Mouse (Mus musculus) neural tube, embryonic 12.5 days (tissue): Measurements from ENCODE around the gene Mus81. TPM values are rescaled to one million over a fixed set of nuclear protein-coding genes. Genes with fewer than 3 reads are reported as not detected.

Experiments used
- ATAC-seq: fragments of 200-750 bp; cut with Nextera tagmentation; 2 replicates; pipeline ENCODE4 v1.8.0; 2017; ENCODE audit warnings: low read depth, mild to moderate bottlenecking, moderate TSS enrichment, moderate library complexity; ENCODE audit not compliant: low FRiP score
- H3K27ac ChIP-seq: fragments of 300-500 bp; sonication (generic); 2 replicates; pipeline ENCODE4 v1.5.1; 2016
- H3K27me3 ChIP-seq: fragments of 300-500 bp; sonication (generic); replicated peaks from 2 replicates; pipeline ENCODE4 v1.6.1; 2016; ENCODE audit warnings: mild to moderate bottlenecking
- H3K36me3 ChIP-seq: fragments of 300-500 bp; sonication (generic); 2 replicates; pipeline ENCODE4 v1.6.1; 2016; ENCODE audit warnings: mild to moderate bottlenecking
- H3K4me1 ChIP-seq: fragments of 300-500 bp; sonication (generic); 2 replicates; pipeline ENCODE4 v1.6.1; 2016
- H3K4me2 ChIP-seq: fragments of 300-500 bp; sonication (generic); replicated peaks from 2 replicates; pipeline ENCODE4 v1.6.1; 2016; ENCODE audit warnings: mild to moderate bottlenecking
- H3K4me3 ChIP-seq: fragments of 300-500 bp; sonication (generic); 2 replicates; pipeline ENCODE4 v1.5.1; 2016
- H3K9ac ChIP-seq: fragments of 300-500 bp; sonication (generic); 2 replicates; pipeline ENCODE4 v1.6.1; 2016; ENCODE audit warnings: mild to moderate bottlenecking
- H3K9me3 ChIP-seq: fragments of 300-500 bp; sonication (generic); 2 replicates; pipeline ENCODE4 v1.6.1; 2016; ENCODE audit warnings: mild to moderate bottlenecking
- WGBS: fragments of 180-500 bp; shearing (Covaris S2); methylation state at CpG from one replicate; pipeline ENCODE4 v1.1.7; 2016; 5-methylcytosine and 5-hydroxymethylcytosine counted together
- polyA plus RNA-seq: library from polyadenylated mRNA; unstranded; fragments of >200 nt; fragmentation: Nextera tagmentation; extraction: Ambion mirVana; gene quantifications from 2 replicates; pipeline ENCODE4 v1.2.1, GENCODE M21; 2016

The Mus81 gene
- polyA plus RNA-seq, 1 experiment from 2014 or later: 44.6 TPM

DNA sequence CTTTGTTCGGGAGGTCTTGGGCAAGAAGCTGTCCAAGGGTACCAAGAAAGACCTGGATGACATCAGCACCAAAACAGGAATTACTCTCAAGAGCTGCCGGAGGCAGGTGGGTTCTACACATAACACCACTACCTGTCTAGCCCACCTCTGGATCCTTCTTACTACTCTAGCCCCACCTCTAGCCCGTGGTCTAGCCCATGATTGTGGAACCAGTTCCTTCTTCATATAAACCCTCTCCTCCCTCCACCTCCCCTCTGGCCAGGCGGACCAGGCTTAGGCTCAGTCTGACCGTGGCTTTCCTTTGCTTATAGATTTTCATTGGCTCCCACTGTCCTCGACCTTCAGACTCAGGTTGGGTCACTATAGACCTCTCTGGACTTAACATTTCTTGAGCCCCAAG lies 26.8 kb downstream of the Mus81 start:
- peak overlapping the region; percentile 94 for H3K4me2 ChIP-seq
- peak overlapping the region; percentile 73 for H3K4me3 ChIP-seq
- no peaks in the 10 kb centered on the region for H3K9me3 ChIP-seq
- peak overlapping the region; percentile 78; the same call in 1 of the 2 replicates for H3K9ac ChIP-seq
- H3K27me3 ChIP-seq: no peaks in the 10 kb centered on the region; the same call in 1 of the 2 replicates
- peaks cover 28% of the 10 kb centered on the region for H3K36me3 ChIP-seq
- H3K27ac ChIP-seq: no peak overlapping the region
- H3K4me1 ChIP-seq: peaks cover 27% of the 10 kb centered on the region
- no peak for ATAC-seq
- WGBS: 89% methylated on average over 6 of the region's 6 CpGs

- under 1% methylated on average over 32 of the region's 32 CpGs for WGBS
- H3K4me1 ChIP-seq: peaks cover 37% of the 10 kb centered on the region
- peak; percentile 54; the same call in 1 of the 2 replicates for ATAC-seq
Observed at GRCm38 (mm10) chr19:5460465-5460911, 27.7 kb downstream of the Mus81 start, which contains the start of gene Fibp. TSS of gene Fibp (plus strand) at chr19:5460615.

GRCm38 (mm10) chr19:5459896-5460295 lies 28.3 kb downstream of the Mus81 start:
- H3K36me3 ChIP-seq: peaks cover 13% of the 10 kb centered on the region
- no peak overlapping the region for H3K27ac ChIP-seq
- peak overlapping the region; percentile 73 for H3K4me3 ChIP-seq
- ATAC-seq: no peak
- peaks cover 43% of the 10 kb centered on the region for H3K4me1 ChIP-seq
- WGBS: 22% methylated on average over 3 of the region's 3 CpGs
- H3K9ac ChIP-seq: peak overlapping the region; percentile 78
- H3K9me3 ChIP-seq: no peaks in the 10 kb centered on the region
- H3K27me3 ChIP-seq: no peaks in the 10 kb centered on the region; the same call in 1 of the 2 replicates
- peak overlapping the region; percentile 94 for H3K4me2 ChIP-seq

More at GRCm38 (mm10) chr19:5460465-5460911, 27.7 kb downstream of the Mus81 start, which contains the start of gene Fibp:
- Histone ChIP-seq H3K4me2 (peak within 1 kb of the TSS; percentile 94), H3K9me3 (no peaks in the 10 kb centered on the region), H3K4me3 (peak within 1 kb of the TSS; percentile 73), H3K9ac (peak within 1 kb of the TSS; percentile 78), H3K27me3 (no peaks in the 10 kb centered on the region; the same call in 1 of the 2 replicates), H3K27ac (no peak within 1 kb of the TSS), H3K36me3 (peaks cover 19% of the 10 kb centered on the region)

- Histone ChIP-seq H3K36me3 (peaks cover 19% of the 10 kb centered on the region), H3K9ac (no peak overlapping the region), H3K4me2 (no peak overlapping the region), H3K27me3 (no peaks in the 10 kb centered on the region; the same call in 1 of the 2 replicates), H3K9me3 (no peaks in the 10 kb centered on the region), H3K4me1 (peaks cover 42% of the 10 kb centered on the region), H3K4me3 (no peak overlapping the region), H3K27ac (no peak overlapping the region)
- no peak for ATAC-seq
- 71% methylated on average over 7 of the region's 7 CpGs for WGBS
Observed at GRCm38 (mm10) chr19:5459019-5459418, 29.2 kb downstream of the Mus81 start.

DNA sequence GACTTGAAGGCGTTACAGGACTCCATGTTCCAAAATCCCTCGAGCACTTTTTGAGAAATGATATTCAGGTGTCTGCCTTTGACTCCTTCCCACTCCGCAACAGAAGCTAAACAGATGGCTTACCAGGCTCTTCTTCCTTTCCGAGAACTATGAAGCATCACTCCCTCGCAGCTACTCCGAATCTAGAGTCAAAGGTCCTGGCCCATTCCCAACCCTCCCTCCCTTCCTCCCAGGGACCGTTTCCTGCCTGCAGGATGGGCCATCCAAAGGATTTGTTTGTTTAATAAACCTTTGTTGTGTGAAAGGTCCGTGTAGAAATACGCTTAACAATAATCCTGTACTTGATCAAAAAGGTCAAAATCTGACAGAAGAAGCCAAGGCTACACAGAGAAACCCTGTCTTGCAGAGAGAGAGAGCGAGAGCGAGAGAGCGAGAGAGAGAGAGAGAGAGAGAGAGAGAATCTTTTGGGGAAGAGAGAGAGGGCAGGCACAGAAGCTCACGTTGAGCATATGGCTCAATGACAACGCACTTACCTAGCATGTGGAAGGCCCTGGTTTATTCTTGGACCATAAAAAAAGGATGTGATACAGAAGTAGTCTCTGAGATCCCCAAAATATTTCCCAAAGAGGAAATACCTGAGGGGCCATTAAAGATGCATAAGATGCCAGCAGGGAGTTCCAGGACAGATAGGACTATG lies 30.3 kb downstream of the Mus81 start, which contains the start of gene Ccdc85b:
Ccdc85b (minus strand) TSS at position 149 of the 697 bp plus-strand sequence.
- Histone ChIP-seq H3K27me3 (no peaks in the 10 kb centered on the region; the same call in 1 of the 2 replicates), H3K4me1 (peaks cover 37% of the 10 kb centered on the region), H3K9me3 (no peaks in the 10 kb centered on the region), H3K27ac (peak within 1 kb of the TSS; percentile 93), H3K9ac (peak within 1 kb of the TSS; percentile 88), H3K36me3 (peaks cover 16% of the 10 kb centered on the region; the same call in 1 of the 2 replicates), H3K4me3 (peak within 1 kb of the TSS; percentile 77), H3K4me2 (peak within 1 kb of the TSS; percentile 99)
- ATAC-seq: no peak
- WGBS: 17% methylated on average over 14 of the region's 14 CpGs

DNA sequence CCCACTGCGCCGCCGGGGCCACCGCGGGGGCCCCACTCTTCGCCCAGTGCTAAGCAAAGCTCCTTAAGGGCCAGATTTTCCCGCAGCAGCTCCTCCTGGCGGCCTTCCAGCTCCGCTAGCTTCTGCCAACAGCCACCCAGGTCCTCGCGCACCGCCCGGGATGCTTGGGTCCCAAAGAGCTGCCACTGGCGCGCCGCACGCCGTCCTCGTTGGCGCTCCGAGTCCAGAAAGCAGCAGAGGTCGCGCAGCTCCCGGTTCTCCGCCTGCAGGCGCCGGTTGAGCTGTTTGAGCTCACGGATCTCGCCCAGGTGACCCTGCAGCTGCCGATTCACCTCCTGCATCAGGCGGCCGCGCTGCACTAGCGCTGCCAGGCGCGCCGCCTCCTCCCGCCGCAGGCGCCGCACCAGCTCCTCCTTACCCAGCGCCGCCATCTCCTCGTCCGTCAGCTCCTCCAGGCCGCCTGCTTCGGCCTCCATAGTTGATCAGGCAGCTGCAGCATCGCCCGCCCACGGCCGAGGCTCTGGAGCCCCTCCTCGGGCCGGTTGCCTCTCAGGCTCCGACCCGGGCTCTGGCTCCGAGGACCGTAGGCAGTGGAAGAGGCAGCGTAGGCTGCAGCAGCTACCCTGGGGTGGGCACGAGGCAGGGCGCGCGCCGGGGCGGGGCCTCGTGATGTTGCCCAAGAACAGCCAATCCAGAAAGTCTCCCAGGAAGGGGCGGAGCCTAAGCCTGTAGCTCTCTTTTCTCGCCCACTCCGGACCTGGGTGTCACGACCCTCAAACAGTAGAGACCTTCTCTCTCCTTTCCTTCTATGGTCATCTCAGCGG lies 31.1 kb downstream of the Mus81 start:
- no peaks in the 10 kb centered on the region for H3K9me3 ChIP-seq
- peak; percentile 85 for ATAC-seq
- peaks cover 10% of the 10 kb centered on the region; the same call in 1 of the 2 replicates for H3K36me3 ChIP-seq
- under 1% methylated on average over 70 of the region's 70 CpGs for WGBS
- no peaks in the 10 kb centered on the region; the same call in 1 of the 2 replicates for H3K27me3 ChIP-seq
- peak overlapping the region; percentile 99 for H3K4me2 ChIP-seq
- H3K4me1 ChIP-seq: peaks cover 37% of the 10 kb centered on the region
- H3K4me3 ChIP-seq: peak overlapping the region; percentile 77
- peak overlapping the region; percentile 93 for H3K27ac ChIP-seq
- peak overlapping the region; percentile 88 for H3K9ac ChIP-seq

DNA sequence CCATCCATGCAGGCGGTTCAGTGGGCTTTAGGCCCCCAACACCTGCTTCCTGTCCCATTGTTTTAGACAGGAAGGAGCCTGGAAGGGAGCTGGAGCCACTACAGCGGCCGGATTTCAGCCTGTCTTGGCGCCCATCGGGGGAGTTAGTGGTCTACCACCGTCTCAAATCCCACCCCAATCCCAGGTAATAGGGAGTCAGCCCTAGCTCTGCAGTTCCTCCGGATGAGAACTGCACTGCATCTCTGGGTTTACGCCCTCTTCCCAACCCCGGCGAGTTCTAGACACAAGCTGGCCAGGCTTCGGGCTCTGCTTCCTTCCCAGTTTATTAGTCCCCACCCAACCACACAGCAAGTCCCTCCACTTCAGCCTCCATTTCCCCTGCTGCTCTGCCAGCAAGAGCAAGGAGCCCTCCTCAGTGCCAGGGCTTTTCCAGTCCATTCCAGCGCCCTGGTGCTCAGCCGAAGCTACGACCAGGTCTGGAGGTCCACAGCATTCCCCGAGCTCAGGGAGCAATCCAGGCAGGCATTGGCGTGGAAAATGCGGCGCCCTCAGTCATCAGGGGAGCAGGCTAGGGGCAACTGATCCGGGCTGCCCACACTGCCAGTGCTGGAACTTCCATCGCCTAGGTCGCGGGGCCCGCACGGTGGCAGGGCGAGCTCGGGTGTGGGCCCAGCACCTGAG lies 31.8 kb downstream of the Mus81 start:
- peaks cover 10% of the 10 kb centered on the region; the same call in 1 of the 2 replicates for H3K36me3 ChIP-seq
- WGBS: 4% methylated on average over 26 of the region's 26 CpGs
- peak overlapping the region; percentile 93 for H3K27ac ChIP-seq
- H3K4me1 ChIP-seq: peaks cover 35% of the 10 kb centered on the region
- ATAC-seq: no peak
- no peaks in the 10 kb centered on the region; the same call in 1 of the 2 replicates for H3K27me3 ChIP-seq
- H3K9ac ChIP-seq: peak overlapping the region; percentile 88
- H3K4me2 ChIP-seq: peak overlapping the region; percentile 99
- H3K4me3 ChIP-seq: peak overlapping the region; percentile 77
- no peaks in the 10 kb centered on the region for H3K9me3 ChIP-seq

- Histone ChIP-seq H3K4me2 (peak overlapping the region; percentile 99), H3K27me3 (peaks cover 3% of the 10 kb centered on the region), H3K36me3 (peaks cover 10% of the 10 kb centered on the region; the same call in 1 of the 2 replicates), H3K4me3 (peak overlapping the region; percentile 77), H3K4me1 (peaks cover 29% of the 10 kb centered on the region), H3K9me3 (no peaks in the 10 kb centered on the region), H3K27ac (no peak overlapping the region), H3K9ac (peak overlapping the region; percentile 88)
- 73% methylated on average over 8 of the region's 8 CpGs for WGBS
- ATAC-seq: no peak
Observed at GRCm38 (mm10) chr19:5455568-5455967, 32.6 kb downstream of the Mus81 start.

DNA sequence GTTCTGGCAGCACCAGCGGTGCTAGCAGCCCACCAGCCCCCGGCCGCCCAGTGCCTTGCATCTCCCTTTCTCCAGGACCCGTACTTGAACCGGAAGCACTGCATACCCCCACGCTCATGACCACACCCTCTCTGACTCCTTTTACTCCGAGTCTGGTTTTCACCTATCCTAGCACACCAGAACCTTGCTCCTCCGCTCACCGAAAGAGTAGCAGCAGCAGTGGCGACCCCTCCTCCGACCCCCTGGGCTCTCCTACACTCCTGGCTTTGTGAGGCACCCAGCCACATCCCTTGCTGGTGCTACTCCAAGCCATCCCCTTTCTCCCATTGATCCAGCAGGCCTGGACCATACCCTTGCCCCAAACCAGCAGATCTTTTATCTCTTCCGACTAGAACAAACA lies 33.2 kb downstream of the Mus81 start:
- 86% methylated on average over 12 of the region's 12 CpGs for WGBS
- no peak overlapping the region for H3K4me3 ChIP-seq

DNA sequence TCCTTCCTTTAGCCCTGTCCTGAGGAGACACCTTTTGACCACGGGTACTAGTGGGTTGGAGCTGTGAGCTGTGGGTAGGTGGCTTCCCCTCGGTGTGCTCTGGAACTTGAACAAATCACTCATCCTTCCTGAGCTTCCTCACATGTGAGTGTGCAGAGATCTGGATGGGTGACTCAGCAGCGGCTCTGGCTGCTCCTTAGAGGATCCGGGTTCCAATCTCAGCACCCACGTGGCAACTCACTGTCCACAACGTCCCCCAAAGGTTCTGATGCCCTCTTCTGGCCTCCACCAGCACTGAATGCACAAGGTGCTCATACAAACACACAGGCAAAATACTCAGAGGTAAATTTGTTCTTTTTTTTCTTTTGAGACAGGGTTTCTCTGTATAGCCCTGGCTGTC lies 36.4 kb downstream of the Mus81 start:
- Histone ChIP-seq H3K27me3 (peaks cover 41% of the 10 kb centered on the region), H3K4me3 (no peak overlapping the region), H3K9me3 (no peaks in the 10 kb centered on the region), H3K4me2 (no peak overlapping the region), H3K4me1 (peaks cover 39% of the 10 kb centered on the region), H3K27ac (no peak overlapping the region), H3K36me3 (peaks cover 10% of the 10 kb centered on the region; the same call in 1 of the 2 replicates), H3K9ac (no peak overlapping the region)
- ATAC-seq: no peak
- 87% methylated on average over 6 of the region's 6 CpGs for WGBS

More for the DNA sequence above, 33.2 kb downstream of the Mus81 start:
- peaks cover 10% of the 10 kb centered on the region; the same call in 1 of the 2 replicates for H3K36me3 ChIP-seq
- H3K9ac ChIP-seq: peak overlapping the region; percentile 88; the same call in 1 of the 2 replicates
- no peak overlapping the region for H3K27ac ChIP-seq
- ATAC-seq: no peak
- H3K9me3 ChIP-seq: no peaks in the 10 kb centered on the region
- H3K4me1 ChIP-seq: peaks cover 27% of the 10 kb centered on the region
- H3K27me3 ChIP-seq: peaks cover 8% of the 10 kb centered on the region
- peak overlapping the region; percentile 99 for H3K4me2 ChIP-seq

- WGBS: 90% methylated on average over 3 of the region's 3 CpGs
- Histone ChIP-seq H3K4me2 (no peak overlapping the region), H3K4me3 (no peak overlapping the region), H3K36me3 (peaks cover 9% of the 10 kb centered on the region; the same call in 1 of the 2 replicates), H3K9me3 (no peaks in the 10 kb centered on the region), H3K9ac (no peak overlapping the region), H3K27me3 (peaks cover 60% of the 10 kb centered on the region), H3K4me1 (peaks cover 18% of the 10 kb centered on the region), H3K27ac (no peak overlapping the region)
- no peak for ATAC-seq
Observed at GRCm38 (mm10) chr19:5449673-5450072, 38.5 kb downstream of the Mus81 start.
